Mouse (Mus musculus): ENCODE data around the gene Evi5. TPM values are rescaled to one million over a fixed set of nuclear protein-coding genes. Genes with fewer than 3 reads are reported as not detected.

Gene Evi5
- polyA plus RNA-seq, 1 experiment from 2014 or later, result 63.6 TPM

DNA sequence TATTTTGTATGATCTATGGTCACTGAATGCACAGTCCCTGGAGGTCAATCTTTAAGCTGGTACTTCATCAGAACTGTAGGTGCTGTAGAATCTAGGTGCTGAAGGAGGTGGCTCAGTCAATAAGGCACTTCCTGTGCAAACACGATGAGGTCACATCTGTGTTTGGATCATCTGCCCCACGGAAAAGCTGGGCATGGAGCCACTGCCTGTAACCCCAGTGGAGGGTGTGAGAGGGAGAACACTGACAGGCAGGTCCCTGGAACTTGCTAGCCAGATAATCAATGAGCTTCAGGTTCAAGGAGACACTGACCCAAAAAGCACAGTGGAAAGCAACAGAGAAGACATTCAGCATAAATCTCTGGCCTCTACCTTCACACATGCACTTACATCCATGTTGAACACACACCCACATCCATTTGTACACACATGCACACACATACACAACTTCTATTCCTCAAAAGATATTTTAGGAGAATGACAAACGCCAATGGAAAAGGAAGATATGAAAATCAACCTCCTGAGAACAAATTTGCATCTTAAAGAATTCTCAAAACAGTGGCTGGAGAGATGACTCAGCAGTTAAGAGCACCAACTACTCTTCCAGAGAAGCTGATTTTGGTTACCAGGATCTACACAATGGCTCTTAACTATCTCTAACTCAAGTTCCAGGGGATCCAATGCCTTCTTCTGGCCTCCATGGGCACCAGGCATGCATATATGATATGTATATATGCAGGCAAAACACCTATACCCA, 35.8 kb downstream of the Evi5 start:
- Histone ChIP-seq H3K9ac (no peak overlapping the region), H3K27me3 (no peaks in the 10 kb centered on the region), H3K4me1 (no peaks in the 10 kb centered on the region), H3K36me3 (peaks cover 15% of the 10 kb centered on the region), H3K9me3 (no peaks in the 10 kb centered on the region), H3K27ac (no peak overlapping the region), H3K4me3 (no peak overlapping the region), H3K4me2 (no peak overlapping the region)
- 57% methylated on average over 3 of the region's 3 CpGs for WGBS
- no peak for ATAC-seq (ENCODE audit: insufficient number of reproducible peaks, low FRiP score, low TSS enrichment, low read depth)

DNA sequence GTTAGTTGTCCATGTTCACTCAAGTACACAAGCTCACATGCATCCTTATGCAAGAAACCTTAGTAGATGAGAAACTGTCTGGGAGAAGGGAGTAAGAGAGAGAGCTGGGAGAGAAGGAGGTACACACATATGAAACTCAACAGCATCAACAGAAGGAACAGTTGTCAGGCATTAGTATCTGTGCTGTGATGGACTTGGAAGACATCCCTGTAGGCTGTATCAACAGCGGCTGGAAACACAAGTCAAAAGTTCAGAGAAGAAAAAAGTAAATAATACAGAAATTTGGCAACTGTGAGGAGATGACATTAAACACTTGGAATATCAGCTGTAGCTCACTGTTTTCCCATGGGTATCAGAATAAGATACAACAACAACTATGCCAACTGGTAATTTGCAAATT, 40.6 kb downstream of the Evi5 start:
- H3K9me3 ChIP-seq, result peaks cover 6% of the 10 kb centered on the region; the same call in 1 of the 2 replicates
- H3K27me3 ChIP-seq, result no peaks in the 10 kb centered on the region
- no peak overlapping the region for H3K4me3 ChIP-seq
- no peak overlapping the region for H3K27ac ChIP-seq
- no peak overlapping the region for H3K9ac ChIP-seq
- no peak overlapping the region for H3K4me2 ChIP-seq
- 70% methylated on average over 1 of the region's 1 CpGs for WGBS
- H3K4me1 ChIP-seq, result no peaks in the 10 kb centered on the region
- no peak for ATAC-seq (ENCODE audit: insufficient number of reproducible peaks, low FRiP score, low TSS enrichment, low read depth)
- H3K36me3 ChIP-seq, result peaks cover 17% of the 10 kb centered on the region

DNA sequence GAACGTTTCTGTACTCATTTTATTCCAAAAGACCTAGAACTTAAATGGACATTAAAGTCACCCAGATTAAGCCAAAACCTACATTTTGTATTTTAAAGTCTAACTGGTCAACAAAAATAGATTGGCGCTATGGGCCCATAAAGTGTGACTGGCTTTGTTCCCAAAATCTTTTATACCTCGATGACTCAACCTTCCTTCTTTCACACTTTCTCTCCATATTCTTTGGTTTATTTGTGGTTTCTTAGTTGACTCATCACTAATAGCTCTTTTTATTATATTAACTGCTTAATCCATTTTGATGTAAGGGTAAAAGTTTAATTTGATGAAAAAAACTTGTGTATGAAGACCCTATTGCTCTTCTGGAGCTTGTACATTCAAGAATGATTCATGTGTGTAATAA, 43.6 kb downstream of the Evi5 start:
- Histone ChIP-seq H3K9me3 (peaks cover 6% of the 10 kb centered on the region; the same call in 1 of the 2 replicates), H3K4me1 (no peaks in the 10 kb centered on the region), H3K4me3 (no peak overlapping the region), H3K36me3 (peaks cover 13% of the 10 kb centered on the region), H3K9ac (no peak overlapping the region), H3K27me3 (no peaks in the 10 kb centered on the region), H3K27ac (no peak overlapping the region), H3K4me2 (no peak overlapping the region)
- no peak for ATAC-seq (ENCODE audit: insufficient number of reproducible peaks, low FRiP score, low TSS enrichment, low read depth)
- WGBS, result 83% methylated on average over 3 of the region's 3 CpGs

DNA sequence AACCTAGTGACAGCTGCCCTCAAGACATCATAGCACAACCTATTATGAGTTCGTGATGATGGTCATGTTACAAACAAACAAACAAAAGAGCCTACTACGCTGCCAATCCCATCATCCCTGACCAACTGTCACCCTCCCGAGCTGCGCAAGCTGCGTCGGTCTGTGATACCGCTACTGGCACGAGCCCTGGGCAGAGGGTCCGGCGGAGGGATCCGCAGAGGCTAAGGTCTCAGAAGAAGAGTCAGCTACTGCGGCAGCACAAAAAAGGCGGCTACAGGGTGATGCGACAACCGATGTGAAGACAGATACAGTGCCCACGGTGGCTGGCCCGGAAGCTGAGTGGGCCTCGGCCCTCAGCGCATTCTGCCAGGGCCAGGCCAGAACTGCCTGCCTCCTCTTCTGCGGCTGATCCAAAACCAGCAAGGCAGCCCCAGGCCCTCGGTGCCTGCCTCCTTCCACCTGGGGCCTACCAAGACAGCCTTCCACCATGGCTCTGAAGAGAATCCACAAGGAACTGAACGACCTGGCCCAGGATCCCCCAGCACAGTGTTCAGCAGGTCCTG, 44.8 kb downstream of the Evi5 start, which contains the start of gene Ube2d2b:
Gene Ube2d2b, plus strand, starts transcription at position 102 of the 563 bp plus-strand sequence.
- Histone ChIP-seq H3K36me3 (peaks cover 13% of the 10 kb centered on the region), H3K27ac (no peak within 1 kb of the TSS)
- no peak for ATAC-seq (ENCODE audit: insufficient number of reproducible peaks, low FRiP score, low TSS enrichment, low read depth)

DNA sequence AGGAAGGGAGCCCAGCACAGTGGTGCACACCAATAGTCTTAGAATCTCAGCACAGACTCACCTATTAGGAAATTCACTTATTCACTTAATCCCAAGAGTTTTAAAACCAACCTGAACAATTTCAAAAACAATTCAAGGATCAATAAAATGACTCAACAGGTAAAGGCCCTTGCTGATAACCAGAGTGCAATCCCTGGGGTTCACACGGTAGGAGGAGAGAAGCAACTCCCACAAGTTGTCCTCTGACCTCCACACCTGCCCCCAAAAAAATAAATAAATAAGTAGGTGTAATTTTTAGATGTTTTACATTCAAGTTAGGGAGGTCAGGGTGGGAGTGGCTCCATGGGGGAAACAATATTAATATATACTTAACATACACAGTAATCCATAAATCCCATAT, 52.4 kb downstream of the Evi5 start:
- H3K27ac ChIP-seq, result no peak overlapping the region
- peaks cover 5% of the 10 kb centered on the region; the same call in 1 of the 2 replicates for H3K36me3 ChIP-seq
- H3K4me3 ChIP-seq, result no peak overlapping the region
- no peaks in the 10 kb centered on the region for H3K4me1 ChIP-seq
- H3K4me2 ChIP-seq, result no peak overlapping the region
- H3K9ac ChIP-seq, result no peak overlapping the region
- no peaks in the 10 kb centered on the region for H3K9me3 ChIP-seq
- no peak for ATAC-seq (ENCODE audit: insufficient number of reproducible peaks, low FRiP score, low TSS enrichment, low read depth)
- H3K27me3 ChIP-seq, result no peaks in the 10 kb centered on the region
- 96% methylated on average over 1 of the region's 1 CpGs for WGBS

More for the DNA sequence above, 44.8 kb downstream of the Evi5 start, which contains the start of gene Ube2d2b:
- Histone ChIP-seq H3K4me1 (no peaks in the 10 kb centered on the region), H3K4me2 (no peak within 1 kb of the TSS), H3K9ac (no peak within 1 kb of the TSS), H3K27me3 (no peaks in the 10 kb centered on the region), H3K4me3 (no peak within 1 kb of the TSS), H3K9me3 (peaks cover 6% of the 10 kb centered on the region; the same call in 1 of the 2 replicates)
- 96% methylated on average over 22 of the region's 22 CpGs for WGBS

DNA sequence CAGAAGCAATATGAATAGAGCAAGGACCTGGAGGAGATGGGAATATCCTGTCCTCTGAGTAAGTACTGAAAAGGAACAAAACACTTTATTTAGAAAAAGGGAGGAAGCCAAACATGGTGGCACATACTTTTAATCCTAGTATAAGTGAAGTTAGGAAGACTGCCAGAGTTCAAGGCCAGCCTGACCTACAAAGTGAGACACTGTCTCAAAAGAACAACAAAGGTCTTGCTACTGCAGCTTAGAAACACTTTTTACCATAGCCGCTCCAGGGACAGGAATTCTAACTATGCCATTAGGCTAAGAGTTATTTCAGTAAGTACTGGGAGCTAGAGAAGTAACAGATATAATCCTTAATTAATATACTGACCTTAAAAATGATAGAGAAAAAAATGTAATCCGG, 60.3 kb downstream of the Evi5 start:
- no peak for ATAC-seq (ENCODE audit: insufficient number of reproducible peaks, low FRiP score, low TSS enrichment, low read depth)
- Histone ChIP-seq H3K9me3 (no peaks in the 10 kb centered on the region), H3K4me2 (no peak overlapping the region), H3K27me3 (no peaks in the 10 kb centered on the region), H3K4me1 (no peaks in the 10 kb centered on the region), H3K27ac (no peak overlapping the region), H3K4me3 (no peak overlapping the region), H3K36me3 (peaks cover 28% of the 10 kb centered on the region), H3K9ac (no peak overlapping the region)
- 93% methylated on average over 2 of the region's 2 CpGs for WGBS

DNA sequence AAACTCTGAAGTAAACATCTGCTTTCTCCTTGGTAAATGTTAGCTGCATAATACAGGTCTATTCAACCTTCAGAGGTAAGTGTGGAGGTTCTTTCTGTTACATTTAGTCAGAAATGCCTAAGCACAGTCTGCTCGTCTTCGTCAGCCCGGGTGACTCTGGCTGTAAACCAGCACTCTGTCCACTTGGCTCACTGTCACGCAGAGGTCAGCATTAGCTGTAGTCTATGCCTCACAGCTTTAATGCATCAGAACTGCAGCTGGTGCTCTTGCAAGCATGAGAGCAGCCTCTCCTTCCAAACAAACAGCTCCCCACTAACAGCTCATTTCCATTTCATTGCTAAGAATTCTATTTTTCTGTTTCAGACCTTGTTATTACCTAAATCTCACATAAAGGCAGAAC, 67.4 kb downstream of the Evi5 start:
- Histone ChIP-seq H3K4me2 (no peak overlapping the region), H3K9ac (no peak overlapping the region), H3K36me3 (peaks cover 7% of the 10 kb centered on the region), H3K27ac (no peak overlapping the region), H3K4me3 (no peak overlapping the region), H3K9me3 (no peaks in the 10 kb centered on the region), H3K27me3 (no peaks in the 10 kb centered on the region), H3K4me1 (no peaks in the 10 kb centered on the region)
- 78% methylated on average over 4 of the region's 4 CpGs for WGBS
- ATAC-seq (ENCODE audit: insufficient number of reproducible peaks, low FRiP score, low TSS enrichment, low read depth), result no peak

DNA sequence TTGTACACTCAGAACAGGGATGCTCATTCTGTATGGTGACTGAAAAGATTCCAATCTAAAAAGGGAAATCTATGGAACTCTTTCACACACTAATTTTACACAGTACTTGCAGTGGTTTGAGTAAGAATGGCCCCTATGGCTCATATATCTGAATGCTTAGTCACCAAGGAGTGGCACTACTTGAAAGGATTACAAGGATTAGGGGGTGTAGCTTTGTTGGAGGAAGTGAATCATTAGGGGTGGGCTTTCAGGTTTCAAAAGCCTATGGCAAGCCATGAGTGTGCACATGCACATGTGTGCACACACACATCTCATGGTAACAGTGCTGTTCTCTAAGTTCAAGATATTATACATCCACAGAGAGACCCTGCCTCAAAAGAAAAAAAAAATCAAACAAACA, 72.3 kb downstream of the Evi5 start:
- no peak overlapping the region for H3K4me3 ChIP-seq
- no peak overlapping the region for H3K27ac ChIP-seq
- H3K27me3 ChIP-seq, result no peaks in the 10 kb centered on the region
- no peaks in the 10 kb centered on the region for H3K9me3 ChIP-seq
- ATAC-seq (ENCODE audit: insufficient number of reproducible peaks, low FRiP score, low TSS enrichment, low read depth), result no peak
- H3K9ac ChIP-seq, result no peak overlapping the region
- no peak overlapping the region for H3K4me2 ChIP-seq
- peaks cover 12% of the 10 kb centered on the region; the same call in 1 of the 2 replicates for H3K36me3 ChIP-seq
- no peaks in the 10 kb centered on the region for H3K4me1 ChIP-seq

DNA sequence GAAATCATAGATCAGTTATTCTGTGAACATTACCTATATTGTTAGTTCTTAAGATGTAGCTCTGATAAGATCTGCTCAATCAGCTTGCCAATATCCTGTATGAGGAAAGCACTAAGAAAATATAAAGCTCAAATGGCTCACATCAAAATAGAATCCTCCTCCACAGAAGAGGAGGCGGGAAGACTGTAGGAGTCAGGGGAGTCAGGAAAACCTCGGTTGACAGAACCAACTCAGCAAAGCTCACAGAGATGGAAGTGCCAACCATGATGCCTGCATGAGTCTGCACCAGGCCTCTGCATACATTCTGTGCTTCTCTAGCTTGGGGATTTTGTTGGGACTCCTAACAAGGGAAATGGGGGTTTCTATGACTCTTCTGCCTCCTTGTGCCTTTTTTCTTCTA, 73.7 kb downstream of the Evi5 start:
- no peak overlapping the region for H3K4me3 ChIP-seq
- H3K27me3 ChIP-seq, result no peaks in the 10 kb centered on the region
- no peaks in the 10 kb centered on the region for H3K4me1 ChIP-seq
- peaks cover 19% of the 10 kb centered on the region; the same call in 1 of the 2 replicates for H3K36me3 ChIP-seq
- WGBS, result 88% methylated on average over 2 of the region's 2 CpGs
- no peak overlapping the region for H3K4me2 ChIP-seq
- H3K9me3 ChIP-seq, result no peaks in the 10 kb centered on the region
- no peak for ATAC-seq (ENCODE audit: insufficient number of reproducible peaks, low FRiP score, low TSS enrichment, low read depth)
- no peak overlapping the region for H3K9ac ChIP-seq
- no peak overlapping the region for H3K27ac ChIP-seq

DNA sequence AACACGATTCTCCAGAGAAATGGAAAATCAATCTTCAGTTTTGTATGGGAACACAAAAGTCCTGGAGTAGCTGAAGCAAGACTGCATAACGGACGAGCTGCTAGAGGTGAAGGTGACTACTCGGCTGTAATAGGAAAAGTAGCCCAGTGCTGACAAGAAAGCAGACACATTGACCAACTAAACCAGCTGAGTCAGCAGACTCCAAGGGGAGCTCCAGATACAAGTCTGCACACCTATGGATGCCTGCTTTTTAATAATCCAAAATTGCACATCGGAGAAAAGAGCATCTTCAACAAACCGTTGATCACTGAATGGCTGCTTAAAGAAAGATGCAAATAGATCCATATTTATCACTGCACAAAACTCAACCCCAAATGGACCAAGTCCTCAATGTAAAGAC, 76.6 kb downstream of the Evi5 start:
- no peak for ATAC-seq (ENCODE audit: insufficient number of reproducible peaks, low FRiP score, low TSS enrichment, low read depth)
- no peak overlapping the region for H3K4me3 ChIP-seq
- H3K9me3 ChIP-seq, result no peaks in the 10 kb centered on the region
- H3K9ac ChIP-seq, result no peak overlapping the region
- no peaks in the 10 kb centered on the region for H3K4me1 ChIP-seq
- peaks cover 29% of the 10 kb centered on the region; the same call in 1 of the 2 replicates for H3K36me3 ChIP-seq
- 96% methylated on average over 6 of the region's 6 CpGs for WGBS
- no peaks in the 10 kb centered on the region for H3K27me3 ChIP-seq
- no peak overlapping the region for H3K4me2 ChIP-seq
- no peak overlapping the region for H3K27ac ChIP-seq

DNA sequence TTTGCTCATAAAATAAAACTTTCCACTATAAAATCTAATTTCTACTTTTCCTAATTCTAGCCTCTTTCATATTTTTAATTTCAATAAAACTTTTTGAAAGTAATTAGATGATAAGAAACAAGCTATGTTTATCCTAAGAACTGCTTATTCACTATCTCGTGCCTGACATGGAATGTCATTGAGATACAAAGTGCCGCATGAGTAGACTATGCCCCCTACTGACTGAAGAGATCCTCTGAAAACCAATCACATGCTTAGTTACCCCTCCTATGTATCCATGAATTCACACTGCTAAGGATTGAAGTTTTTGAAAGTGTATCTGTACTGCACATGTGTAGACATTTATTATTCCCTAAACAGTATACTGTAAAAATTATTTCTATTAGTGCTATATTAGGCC, 81.0 kb downstream of the Evi5 start:
- no peak overlapping the region for H3K9ac ChIP-seq
- no peak for ATAC-seq (ENCODE audit: insufficient number of reproducible peaks, low FRiP score, low TSS enrichment, low read depth)
- no peaks in the 10 kb centered on the region for H3K27me3 ChIP-seq
- WGBS, result 53% methylated on average over 2 of the region's 2 CpGs
- peaks cover 29% of the 10 kb centered on the region; the same call in 1 of the 2 replicates for H3K36me3 ChIP-seq
- no peaks in the 10 kb centered on the region for H3K4me1 ChIP-seq
- H3K4me3 ChIP-seq, result no peak overlapping the region
- no peaks in the 10 kb centered on the region for H3K9me3 ChIP-seq
- no peak overlapping the region for H3K27ac ChIP-seq
- H3K4me2 ChIP-seq, result no peak overlapping the region

DNA sequence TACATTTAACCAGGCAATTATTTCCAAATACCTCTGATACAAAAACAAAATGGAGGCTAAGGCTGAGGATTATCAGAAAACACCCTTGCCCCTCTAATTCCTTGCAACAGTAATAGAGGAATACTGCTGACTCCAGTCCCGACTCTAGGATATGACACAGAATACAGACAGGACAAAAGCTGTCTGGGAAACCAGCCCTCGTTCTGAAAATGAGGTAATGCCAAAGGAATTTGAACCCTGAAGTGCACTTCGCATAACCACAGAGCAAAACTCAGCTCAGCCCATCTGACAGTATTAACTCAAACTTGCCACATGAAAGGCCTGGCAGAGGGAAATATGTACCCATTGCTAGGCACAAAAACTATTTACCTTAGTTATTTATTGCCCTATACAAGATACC, 81.6 kb downstream of the Evi5 start:
- no peak for ATAC-seq (ENCODE audit: insufficient number of reproducible peaks, low FRiP score, low TSS enrichment, low read depth)
- Histone ChIP-seq H3K9me3 (no peaks in the 10 kb centered on the region), H3K27me3 (no peaks in the 10 kb centered on the region), H3K4me2 (no peak overlapping the region), H3K36me3 (peaks cover 23% of the 10 kb centered on the region; the same call in 1 of the 2 replicates), H3K9ac (no peak overlapping the region), H3K27ac (no peak overlapping the region), H3K4me1 (no peaks in the 10 kb centered on the region), H3K4me3 (no peak overlapping the region)
- WGBS, result 25% methylated on average over 3 of the region's 3 CpGs

Measured in limb, embryonic 15.5 days (tissue).